Mouse (Mus musculus) liver, postnatal 0 days (tissue): ENCODE measurements around the gene Rpl35a.

Experiments
- CTCF ChIP-seq: sonication (generic); IDR thresholded peaks from 2 replicates; pipeline ENCODE4 v1.5.1; 2016; ENCODE audit warnings: antibody characterized with exemption, low read depth
- EP300 ChIP-seq: IDR thresholded peaks from 2 replicates; pipeline ENCODE4 v1.6.1; 2016; ENCODE audit warnings: antibody characterized with exemption, low read depth, mild to moderate bottlenecking

DNA sequence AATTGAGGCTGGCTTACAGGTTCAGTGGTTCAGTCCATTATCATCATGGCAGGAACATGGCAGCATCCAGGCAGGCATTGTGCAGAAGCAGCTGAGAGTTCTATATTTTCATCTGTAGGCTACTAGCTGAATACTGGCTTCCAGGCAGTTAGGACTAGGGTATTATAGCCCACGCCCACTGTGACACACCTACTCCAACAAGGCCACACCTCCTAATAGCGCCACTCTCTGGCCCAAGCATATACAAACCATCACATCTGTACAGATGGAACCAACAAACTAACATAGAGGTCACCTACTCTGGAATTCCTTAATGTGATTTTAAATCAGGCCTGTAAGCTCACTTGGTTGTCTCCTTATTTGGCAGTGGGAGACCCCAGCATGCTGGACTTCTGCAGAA lies 7.6 kb upstream of the Rpl35a start:
- TF ChIP-seq EP300 (no peak), CTCF (no peak)
